Mouse (Mus musculus) fibroblast of lung, adult 2 months (primary cell): ENCODE measurements around the gene Slc16a9.
"Not testable (repeated sequence)": the region's sequence is repeated elsewhere in the genome, so short reads cannot be mapped to it uniquely, and the experiment has no call there.

ENCODE experiments used
- DNase-seq: peaks from one replicate; pipeline ENCODE4 v3.0.0-alpha.2; 2011; ENCODE audit warnings: low read depth

The Slc16a9 gene

DNA sequence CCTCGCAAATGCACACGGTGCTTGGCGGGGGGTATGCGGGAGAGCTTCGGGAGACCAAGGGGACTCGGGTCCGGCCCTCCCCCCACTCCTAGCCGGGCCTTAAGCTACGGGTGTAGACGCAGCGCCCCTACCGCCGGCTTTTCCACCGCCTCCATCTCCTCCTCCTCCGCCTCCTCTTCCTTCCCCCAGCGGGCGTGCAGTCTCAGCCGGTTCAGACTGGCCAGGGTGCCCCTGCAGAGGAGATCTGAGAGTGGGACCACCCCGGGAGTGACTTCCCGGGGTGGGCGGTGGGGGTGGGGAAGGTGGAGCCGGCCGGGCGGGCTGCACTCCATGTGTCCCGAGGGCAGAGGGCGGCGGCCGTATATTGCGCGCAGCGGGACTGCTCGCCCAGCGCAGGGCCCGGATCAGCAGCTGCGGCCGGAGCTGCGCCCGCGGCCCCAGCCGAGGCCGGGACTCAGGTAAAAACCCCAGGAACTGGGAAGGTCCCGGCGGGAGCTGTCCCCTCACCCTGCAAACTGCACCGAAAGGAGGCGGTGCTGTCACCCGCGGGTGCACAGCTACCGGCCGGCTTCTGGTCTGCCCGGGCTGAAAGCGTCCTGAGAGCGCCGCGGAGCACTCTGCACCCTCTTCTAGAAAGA lies at the start of gene Slc16a9:
Slc16a9 (plus strand) TSS at position 180 of the 638 bp plus-strand sequence.
- peak; percentile 40 for DNase-seq

DNA sequence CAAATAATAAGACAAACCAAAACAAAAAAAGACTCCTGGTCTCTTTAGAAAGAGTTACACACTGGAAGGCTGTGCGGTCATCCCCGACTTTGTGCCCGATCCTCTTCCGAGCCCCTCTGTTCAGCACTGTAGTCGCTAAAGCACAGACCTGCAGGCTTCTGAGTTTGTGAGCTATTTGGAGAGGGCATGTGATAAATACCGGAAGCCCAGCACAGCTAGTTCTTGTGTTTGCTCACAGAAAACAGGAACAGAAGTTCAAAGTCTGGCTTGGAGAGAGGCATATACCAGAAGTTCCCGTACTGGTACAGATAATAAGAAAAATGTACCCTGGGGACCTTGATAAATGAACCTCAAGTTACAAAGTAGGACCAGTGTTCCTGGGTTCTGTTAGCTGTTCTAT lies 49.6 kb upstream of the Slc16a9 start:
- DNase-seq: no peak

DNA sequence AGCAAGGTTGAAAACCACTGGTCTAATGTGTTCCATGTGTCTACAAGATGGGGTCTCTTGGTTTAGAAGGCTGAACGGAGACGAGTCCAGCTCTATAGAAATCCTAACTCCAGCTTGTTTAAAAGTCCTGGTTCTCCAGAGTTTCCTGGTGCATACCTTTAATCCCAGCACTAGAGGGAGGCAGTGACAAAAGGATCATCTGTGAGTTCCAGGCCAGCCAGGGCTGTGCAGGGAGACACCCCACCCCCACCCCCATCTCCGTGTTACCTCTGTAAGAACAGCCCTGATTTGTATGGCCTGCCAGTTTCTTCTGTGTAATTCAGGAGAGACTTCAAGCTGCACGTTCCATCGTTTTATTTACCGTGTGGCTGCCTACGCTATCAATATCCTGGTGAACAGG lies 49.1 kb upstream of the Slc16a9 start:
- no peak for DNase-seq

DNA sequence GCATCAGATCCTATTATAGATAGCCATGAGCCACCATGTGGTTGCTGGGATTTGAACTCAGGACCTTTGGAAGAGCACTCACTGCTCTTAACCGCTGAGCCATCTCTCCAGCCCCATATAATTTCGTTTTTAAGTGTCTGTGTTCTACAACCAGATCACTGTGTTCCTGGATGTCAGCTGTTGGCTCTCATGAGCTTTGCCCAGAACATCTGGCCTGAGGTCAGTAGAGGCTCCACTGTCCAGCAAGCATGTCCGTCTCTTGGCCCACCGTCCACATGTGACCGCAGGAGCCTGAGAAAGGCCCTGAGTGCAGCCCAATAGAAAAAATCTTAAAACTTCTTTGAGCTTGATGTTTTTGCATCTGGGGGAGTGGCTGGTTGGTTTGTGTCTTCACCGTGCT lies 48.2 kb upstream of the Slc16a9 start:
- no peak for DNase-seq

DNA sequence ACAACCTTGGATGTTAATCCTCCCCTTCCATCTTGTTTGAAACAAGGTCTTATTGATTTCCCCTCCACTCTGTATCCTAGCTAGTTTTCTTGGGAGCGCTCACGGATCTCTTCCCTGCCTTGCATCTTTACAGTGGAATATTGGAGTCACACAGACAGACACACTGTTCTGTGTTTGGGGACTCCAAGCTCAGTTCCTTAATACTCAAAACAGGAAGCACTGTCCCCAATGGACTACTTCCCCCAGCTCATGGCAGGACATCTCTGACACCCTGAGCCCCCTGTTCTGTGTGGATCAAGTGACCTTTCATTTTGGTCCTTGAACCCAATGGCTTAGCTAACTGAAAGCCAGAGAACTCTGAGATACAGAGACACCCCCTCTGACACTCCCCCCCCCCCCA lies 47.3 kb upstream of the Slc16a9 start:
- DNase-seq: no peak

DNA sequence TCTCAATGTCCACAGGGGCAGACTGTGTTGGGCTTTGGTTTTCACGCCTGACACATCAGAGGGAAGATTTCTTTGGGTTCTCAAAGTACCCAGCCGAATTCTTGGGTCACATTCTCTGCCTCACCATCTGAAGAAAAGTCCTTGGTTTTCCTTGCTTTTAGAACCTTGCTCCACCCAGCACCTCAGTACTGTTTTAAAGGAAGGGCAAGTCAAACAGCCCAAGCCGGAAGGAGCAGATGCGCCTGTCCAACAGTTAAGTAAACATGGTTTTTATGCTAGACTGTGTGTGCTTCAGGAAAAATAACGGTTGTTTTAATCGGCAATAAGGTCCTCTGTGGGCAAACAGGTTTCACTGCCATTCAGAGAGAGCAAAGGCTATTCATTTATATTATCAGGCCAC lies 46.9 kb upstream of the Slc16a9 start:
- DNase-seq: no peak

DNA sequence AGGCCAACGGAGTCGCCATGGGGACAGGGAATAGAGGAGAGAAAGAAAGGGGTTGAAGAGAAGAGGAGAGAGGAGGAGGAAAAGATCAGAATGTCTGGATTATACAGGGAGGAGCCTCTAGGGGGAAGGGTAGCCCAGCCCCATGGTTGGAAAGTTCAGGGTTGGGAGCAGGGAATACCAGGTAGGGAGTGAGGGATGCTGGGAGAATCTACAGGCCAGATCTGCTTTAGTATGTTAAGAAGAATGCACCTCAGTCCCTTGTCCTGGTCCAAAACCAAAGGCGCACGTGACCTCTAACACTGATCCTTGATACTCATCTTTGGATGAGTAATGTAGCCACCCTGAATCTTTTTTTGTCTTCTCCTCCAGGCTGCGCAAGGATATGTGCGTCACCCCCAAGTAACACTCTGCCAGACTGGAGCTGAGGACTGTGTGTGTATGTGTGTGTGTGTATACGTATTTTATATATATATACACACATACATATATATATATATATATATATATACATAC lies 45.9 kb upstream of the Slc16a9 start:
- DNase-seq: no peak

DNA sequence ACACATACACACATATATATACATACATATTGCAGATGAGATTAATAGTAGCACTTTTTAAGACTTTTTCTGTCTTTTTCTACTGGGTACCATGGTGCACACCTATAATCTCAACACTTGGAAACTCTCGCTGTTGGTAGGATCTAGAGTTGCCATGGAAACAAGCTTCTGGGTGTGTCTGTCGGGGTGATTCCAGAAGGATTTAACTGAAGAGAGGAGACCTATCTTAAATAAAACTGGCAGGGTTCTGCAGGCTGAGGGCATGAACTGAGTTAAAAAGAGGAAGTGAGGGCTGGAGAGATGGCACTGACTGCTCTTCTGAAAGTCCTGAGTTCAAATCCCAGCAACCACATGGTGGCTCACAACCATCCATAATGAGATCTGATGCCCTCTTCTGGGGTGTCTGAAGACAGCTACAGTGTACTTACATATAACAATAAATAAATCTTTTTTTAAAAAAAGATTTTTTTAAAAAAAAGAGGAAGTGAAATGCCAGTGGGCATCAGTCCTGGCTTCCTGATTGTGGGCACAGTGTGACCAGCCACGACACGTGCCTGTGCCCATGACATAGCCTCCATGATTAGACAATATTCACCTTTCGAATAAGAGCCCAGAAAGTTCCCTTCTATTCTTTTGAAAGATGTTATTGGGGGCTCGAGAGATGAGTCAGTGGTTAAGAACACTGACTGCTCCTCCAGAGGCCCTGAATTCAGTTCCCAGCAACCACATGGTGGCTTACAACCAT lies 45.3 kb upstream of the Slc16a9 start:
- DNase-seq: no peak

DNA sequence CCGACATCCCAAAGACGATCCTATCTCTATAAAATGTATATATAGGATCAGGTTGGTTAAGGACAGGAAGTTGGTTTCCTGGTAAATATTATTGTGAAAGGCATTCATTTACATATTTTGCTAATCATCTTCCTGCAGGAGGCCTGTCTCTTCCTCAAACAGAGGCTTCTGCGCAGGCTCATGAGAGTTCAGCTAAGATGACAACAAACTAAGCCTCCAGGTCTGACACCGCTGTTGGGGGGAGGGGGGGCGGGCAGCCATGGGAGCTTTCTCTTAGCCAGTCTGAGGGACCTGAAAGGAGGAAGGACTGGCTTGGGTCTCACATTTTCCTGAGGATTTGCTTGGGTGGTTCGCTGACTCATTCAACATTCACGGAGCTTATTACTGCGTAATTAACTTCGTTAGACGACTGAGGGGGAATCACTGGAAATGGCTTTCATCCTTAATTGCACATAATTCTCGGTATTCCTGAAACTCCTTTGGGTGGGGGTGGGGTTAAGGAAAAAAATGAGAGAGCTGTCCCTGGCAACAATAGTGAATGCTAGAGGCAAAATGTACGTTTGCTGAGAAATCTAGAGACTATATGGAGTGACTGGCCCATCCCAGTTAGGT lies 43.9 kb upstream of the Slc16a9 start:
- DNase-seq: no peak

DNA sequence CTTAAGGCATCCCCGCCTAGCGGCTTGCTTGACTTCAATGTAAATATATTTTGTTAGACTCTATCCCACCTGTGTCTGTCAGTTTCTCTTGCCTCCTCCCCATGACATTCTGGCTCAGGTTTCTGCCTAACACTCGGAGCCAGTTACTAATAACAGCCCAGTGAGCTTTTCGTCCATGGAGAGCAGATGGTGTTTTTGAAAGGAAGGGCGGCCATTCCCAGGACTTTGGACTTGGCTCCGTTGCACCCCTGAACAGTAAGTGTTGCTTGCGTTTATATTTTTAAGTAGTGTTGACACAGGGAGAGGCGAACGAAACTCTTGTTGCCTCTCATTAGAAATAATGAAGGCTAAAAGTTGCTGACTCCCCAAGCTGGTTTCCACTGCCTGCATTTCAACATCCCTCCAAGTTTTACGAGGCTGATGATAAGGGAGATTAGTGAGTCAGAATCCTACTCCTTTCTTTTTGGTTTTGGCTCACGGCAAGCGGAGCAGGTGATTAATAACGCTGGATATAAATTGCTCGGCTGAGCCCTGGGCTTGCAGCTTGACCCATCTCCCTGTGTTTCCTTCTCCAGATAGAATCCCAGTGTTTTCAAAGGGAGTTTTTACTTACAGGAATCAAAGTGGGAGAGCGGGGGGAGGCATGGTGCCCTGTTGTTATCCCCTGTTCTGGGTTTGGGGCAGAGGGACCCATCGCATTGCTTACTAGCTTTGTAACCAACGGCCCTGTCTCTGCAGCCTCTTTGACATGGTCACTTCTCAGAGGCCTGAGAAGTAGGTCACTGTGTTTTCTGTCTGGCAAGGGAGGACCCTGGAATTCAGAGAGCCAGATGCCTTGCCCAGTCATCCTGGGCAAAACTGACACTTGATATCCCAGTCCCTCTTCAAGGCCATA lies 40.1 kb upstream of the Slc16a9 start, which contains the start of gene Mrln:
Mrln (plus strand) TSS at position 160 of the 895 bp plus-strand sequence.
- DNase-seq: peak; percentile 88

DNA sequence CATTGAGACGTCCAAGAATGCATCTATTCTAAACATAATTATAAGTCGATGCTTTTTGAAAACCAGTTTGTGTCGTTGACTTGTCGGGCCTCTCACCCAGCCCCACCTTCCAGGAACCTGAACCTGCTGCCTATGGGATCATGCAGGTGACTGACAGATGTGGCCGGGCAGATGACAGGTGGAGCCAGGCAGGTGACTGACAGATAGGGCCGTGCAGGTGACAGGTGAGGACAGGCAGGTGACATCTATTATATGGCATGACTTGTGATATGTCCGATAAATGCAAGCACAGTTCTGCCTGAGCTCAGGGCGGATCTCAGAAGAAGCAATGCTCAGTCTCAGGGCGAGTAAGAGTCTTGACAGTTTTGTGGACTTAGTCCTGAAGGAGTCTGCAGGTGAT lies 33.6 kb upstream of the Slc16a9 start:
- DNase-seq: no peak

DNA sequence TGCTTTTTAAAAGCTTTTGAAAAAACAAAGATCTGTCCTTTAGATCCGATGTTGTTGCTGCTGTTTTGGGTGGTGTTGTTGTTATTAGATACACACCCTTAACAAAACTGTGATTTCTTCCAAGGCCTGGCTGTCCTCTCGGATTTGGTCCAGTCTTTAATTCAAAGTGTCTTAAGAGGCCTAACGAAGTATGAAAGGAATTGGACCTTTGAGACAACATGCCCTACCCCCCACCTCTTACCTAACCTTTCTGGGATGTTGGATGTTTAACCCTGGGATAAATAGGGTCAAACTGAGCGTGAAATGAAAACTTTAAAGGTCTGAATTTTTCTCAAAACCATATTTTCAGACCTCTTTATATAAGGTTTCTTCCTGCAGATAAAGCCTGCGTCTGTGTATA lies 23.9 kb upstream of the Slc16a9 start:
- DNase-seq: no peak

DNA sequence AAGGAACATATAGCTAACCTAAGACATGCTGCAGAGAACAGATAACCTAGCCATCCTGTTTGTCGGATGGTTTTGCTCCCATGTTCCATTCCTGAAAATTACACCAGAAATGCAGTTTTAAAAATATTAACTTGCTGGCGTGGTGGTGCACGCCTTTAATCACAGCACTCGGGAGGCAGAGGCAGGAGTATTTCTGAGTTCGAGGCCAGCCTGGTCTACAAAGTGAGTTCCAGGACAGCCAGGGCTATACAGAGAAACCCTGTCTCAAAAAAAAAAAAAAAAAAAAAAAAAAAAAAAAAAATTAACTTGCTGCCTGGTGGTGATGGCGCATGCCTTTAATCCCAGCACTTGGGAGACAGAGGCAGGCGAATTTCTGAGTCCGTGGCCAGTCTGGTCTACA lies 22.7 kb upstream of the Slc16a9 start:
- not testable (repeated sequence) for DNase-seq

DNA sequence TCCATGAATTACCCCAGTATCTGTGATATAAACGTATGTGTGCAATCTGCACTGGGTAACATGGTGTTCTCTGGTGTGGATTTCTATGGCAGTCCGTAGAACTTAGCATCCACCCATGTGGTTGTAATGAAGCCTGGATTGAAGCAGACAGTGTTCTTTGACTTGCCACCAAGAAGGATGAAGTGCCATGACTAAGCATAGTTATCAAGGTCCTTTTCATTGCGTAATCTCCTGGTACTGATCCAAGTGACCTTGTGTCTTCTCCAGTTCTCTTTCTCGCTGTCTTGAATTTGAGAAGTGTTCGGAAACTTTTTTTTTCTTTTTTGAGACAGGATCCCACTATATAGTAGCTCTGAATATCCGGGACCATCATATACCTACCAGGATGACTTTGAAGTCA lies 20.3 kb upstream of the Slc16a9 start:
- DNase-seq: no peak

DNA sequence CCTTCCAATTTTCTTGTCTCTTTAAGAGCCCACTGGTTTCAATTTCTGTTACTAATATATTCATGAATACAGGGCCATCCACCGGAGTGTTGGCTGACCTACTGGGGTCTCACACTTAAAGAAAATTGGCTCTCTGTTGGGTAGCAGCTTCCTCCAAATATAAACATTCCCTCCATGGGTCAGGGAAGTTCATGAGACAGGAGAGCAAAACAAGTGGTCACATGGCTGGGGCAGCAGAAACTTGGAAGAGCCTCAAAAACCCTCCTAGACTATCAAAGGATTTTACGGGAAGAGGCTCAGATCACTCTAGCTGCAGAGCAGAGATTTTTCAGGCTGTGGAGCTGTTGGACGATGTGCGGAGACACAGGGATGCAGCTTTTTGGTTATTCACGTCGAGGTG lies 19.1 kb upstream of the Slc16a9 start:
- DNase-seq: no peak

DNA sequence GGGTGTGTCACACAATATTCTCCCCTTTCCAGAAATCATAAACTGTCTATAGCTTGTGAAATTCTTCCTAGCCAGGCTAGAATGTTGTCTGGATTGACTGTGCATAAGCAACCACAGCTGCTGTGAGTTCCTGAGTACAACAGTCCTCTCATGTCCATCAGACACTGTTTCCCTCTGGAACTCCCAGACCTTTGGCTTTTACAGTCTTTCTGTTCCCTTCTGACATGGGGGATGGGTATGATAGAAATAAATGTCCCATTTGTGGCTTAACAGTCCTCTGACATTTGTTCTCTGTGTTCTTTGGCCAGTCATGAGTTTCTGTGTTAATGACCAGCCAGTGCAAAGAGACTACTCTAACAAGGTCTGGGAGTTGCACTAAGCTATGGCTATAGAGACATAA lies 18.3 kb upstream of the Slc16a9 start:
- no peak for DNase-seq

DNA sequence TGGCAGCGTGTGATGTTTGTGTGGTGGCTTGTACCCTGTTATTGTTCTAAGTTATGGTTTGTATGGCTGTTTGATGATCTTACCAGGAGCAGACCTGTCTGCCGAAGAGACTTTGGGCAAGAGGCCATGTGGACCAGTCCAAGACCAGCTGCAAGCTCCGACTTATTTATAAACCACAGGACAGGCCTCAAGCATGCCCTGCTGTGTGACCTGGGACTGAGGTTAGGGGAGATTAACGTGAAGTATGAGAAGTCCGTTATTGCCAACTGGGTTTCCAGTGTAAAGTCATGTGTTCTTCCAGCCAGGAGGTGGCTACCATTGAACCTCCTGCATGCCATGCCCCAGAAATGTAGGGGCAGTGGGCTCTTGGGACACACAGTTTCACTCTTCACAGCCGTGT lies 14.5 kb upstream of the Slc16a9 start:
- no peak for DNase-seq

DNA sequence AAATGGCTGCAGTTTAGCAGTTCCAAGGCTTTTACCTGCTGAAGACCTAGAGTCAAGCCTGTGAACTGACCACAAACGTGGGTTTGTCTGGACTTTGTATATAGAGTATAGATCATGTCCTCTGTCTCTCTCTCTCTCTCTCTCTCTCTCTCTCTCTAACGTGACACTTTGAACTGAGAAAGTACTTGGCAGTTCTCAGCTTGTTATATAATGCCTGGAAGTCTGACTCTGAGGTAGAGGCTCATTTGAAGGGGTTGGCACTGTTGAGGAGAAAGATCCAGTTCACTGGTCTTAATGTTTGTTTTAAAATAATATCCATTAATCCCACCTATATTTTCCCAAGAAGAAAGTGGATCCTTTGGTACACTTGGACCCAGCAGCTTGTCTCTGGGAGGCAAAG lies 7.0 kb upstream of the Slc16a9 start:
- no peak for DNase-seq

DNA sequence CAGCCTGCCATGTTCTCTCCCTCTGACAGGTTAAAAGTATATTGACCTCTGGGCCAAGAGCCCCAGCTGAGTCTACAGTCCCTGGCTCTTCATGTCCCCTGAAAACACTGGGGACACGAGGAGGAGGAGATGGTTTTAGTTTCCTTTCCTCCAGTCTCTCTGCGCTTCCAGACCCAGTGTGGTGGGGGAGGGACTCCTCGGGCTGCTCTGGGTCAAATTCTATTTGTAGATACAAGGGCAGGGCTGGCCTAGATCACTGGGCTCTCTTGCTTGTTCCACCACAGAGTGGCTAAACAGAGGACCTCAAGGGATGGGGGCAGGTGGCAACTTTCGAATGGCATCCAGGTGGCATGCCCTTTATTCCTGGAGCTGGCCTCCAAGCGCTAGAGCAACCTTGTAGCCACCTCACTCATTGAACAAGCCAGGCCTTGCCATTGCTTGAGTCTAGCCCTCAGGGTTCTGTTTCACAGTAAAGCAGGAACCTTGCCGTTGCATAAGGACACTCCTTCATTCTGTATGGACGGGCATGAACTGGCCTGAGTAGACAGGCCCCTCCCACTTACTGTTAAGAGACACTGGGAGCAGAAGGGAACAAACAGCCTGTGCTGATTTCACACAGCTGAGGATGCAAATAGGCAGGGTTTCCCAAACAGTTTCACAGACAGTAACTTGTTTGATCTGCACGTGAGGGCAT lies 2.0 kb upstream of the Slc16a9 start:
- DNase-seq: no peak

DNA sequence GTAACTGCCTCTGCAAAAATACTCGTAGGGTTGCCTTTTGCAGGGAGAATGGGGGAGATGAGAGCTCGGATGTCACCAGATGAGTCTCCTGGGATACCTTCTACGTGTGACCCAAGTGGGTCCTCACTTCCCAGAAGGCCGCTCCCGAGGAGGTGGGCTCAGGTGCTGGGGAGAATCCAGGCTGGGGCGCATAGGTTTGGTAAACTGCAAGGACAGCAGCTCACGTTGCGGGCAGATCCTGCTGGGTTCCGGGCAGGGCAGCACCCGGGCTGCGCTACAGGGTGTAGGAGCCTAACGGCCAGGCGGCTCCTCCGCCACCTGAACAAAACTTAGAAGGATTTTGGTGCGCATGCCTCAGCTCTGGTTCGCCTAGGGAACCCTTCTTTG lies 652 bp downstream of the Slc16a9 start:
- DNase-seq: no peak

DNA sequence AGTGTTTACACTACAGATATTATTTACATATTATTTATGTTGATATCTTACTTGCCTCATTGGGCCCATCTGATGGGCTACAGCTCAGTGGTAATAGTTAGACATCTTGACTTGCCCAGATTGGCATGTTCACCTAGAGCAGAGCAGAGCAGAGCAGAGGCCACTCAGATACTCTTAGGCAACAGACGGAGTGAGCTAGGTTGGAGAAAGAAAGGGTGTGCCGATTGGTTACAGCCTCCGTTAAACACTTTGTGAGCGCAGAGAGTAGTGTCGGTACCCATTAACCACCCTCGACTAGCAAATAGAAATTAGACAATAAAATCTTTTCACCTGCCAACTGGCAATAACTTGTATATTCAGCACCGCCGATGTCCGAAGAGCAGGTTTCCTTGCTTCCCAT lies 1.2 kb downstream of the Slc16a9 start:
- DNase-seq: no peak

DNA sequence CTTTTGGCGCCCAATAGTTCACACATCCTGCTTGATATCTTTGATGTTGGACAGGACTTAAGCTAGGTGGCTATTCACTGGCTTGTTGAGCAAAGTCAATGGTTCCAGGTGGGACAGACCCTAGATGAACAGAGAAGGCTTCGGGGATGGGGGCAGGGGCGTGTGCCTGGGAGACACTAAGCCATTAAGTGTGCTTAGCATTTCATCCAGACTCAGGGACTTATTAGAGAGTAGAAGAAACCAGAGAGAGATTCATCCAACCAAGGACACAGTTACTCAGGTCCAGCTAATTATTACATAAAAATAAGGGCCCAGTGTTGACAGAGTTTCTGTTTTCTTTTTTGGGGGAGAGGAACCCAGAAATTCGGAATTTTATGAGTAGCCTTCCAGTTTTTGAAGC lies 5.5 kb downstream of the Slc16a9 start:
- no peak for DNase-seq
